24 mouse cellular contexts compared by ENCODE assay signal in the genomic region with DNA sequence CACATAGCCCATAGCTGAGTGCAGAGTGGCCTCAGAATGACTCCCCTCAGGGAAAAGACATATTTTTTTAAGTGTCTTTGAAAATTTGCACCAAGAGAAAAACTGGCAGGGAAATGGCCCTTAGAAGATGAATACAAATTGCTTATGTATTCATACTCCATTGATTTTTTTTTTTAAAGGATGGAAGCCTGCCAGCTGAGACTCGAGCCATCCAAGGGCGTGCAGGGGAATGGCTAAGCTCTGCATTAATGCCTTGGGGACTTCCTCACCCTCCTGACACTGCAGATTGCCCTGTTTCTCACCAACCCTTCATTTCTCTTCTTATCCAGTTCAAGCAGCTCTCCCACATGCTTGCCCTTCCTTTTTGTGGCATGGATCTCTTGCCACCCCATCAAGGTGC.
DNase-seq lines count a peak whose midpoint lies in the region; ATAC-seq lines count a peak whose summit lies in the region.
"Had no signal": no experiment of that assay in that cellular context is flagged by ENCODE, and none has a peak within 500 bp of the region (broad histone marks: within the 10 kb centered on the region; RNA-seq: fewer than 3 reads in every experiment).

No protein-coding gene starts in this region.

- no peak overlapping the region for H3K9ac ChIP-seq in embryonic facial prominence, embryonic 14.5 days (ENCODE audit: low read depth, low read length)
- H3K9ac ChIP-seq in hindbrain, embryonic 16.5 days (ENCODE audit: low read depth, low read length) = no peak overlapping the region
- H3K9ac ChIP-seq in hindbrain, embryonic 14.5 days = no peak overlapping the region
- H3K9ac ChIP-seq in midbrain, embryonic 14.5 days (replicated peaks; ENCODE audit: low read length) = no peak overlapping the region
- H3K9ac ChIP-seq in midbrain, embryonic 16.5 days (ENCODE audit: low read depth, low read length) = no peak overlapping the region
- H3K9ac ChIP-seq in neural tube, embryonic 15.5 days (replicated peaks) = no peak overlapping the region
- H3K9ac ChIP-seq: embryonic facial prominence, embryonic 15.5 days had no signal

- no peak overlapping the region for H3K27ac ChIP-seq in embryonic facial prominence, embryonic 14.5 days (replicated peaks; ENCODE audit: low read depth, low read length)
- no peak overlapping the region for H3K27ac ChIP-seq in embryonic facial prominence, embryonic 10.5 days (replicated peaks)
- H3K27ac ChIP-seq in hindbrain, embryonic 16.5 days (ENCODE audit: low read depth, low read length) = no peak overlapping the region
- no peak overlapping the region for H3K27ac ChIP-seq in hindbrain, embryonic 14.5 days
- H3K27ac ChIP-seq in midbrain, embryonic 14.5 days (replicated peaks; ENCODE audit: low read depth, low read length) = no peak overlapping the region
- no peak overlapping the region for H3K27ac ChIP-seq in midbrain, embryonic 16.5 days (ENCODE audit: low read length)
- H3K27ac ChIP-seq in neural tube, embryonic 15.5 days (replicated peaks) = 0 out of 2 replicates have a peak overlapping the region, but pooled peaks have one; percentile 4
- H3K27ac ChIP-seq: embryonic facial prominence, embryonic 15.5 days; forebrain, embryonic 10.5 days; heart, embryonic 10.5 days had no signal

- no peak overlapping the region for H3K4me3 ChIP-seq in embryonic facial prominence, embryonic 14.5 days (ENCODE audit: low read depth, low read length)
- no peak overlapping the region for H3K4me3 ChIP-seq in embryonic facial prominence, embryonic 10.5 days
- H3K4me3 ChIP-seq in hindbrain, embryonic 16.5 days (ENCODE audit: low read length) = no peak overlapping the region
- no peak overlapping the region for H3K4me3 ChIP-seq in hindbrain, embryonic 14.5 days (replicated peaks; ENCODE audit: low read length)
- no peak overlapping the region for H3K4me3 ChIP-seq in midbrain, embryonic 14.5 days (replicated peaks; ENCODE audit: low read depth, low read length)
- no peak overlapping the region for H3K4me3 ChIP-seq in midbrain, embryonic 16.5 days (ENCODE audit: low read depth, low read length)
- no peak overlapping the region for H3K4me3 ChIP-seq in neural tube, embryonic 15.5 days (replicated peaks)
- H3K4me3 ChIP-seq: embryonic facial prominence, embryonic 15.5 days; erythroblast, embryonic 14.5 days; forebrain, embryonic 10.5 days; heart, embryonic 10.5 days had no signal

- H3K36me3 ChIP-seq in embryonic facial prominence, embryonic 14.5 days (ENCODE audit: control insufficient read depth, insufficient read depth, low read length) = no peaks in the 10 kb centered on the region
- no peaks in the 10 kb centered on the region for H3K36me3 ChIP-seq in embryonic facial prominence, embryonic 10.5 days (replicated peaks)
- H3K36me3 ChIP-seq in hindbrain, embryonic 16.5 days (ENCODE audit: control insufficient read depth, insufficient read depth, low read length) = no peaks in the 10 kb centered on the region
- no peaks in the 10 kb centered on the region for H3K36me3 ChIP-seq in hindbrain, embryonic 14.5 days (replicated peaks; ENCODE audit: control insufficient read depth, insufficient read depth)
- H3K36me3 ChIP-seq in midbrain, embryonic 14.5 days (ENCODE audit: control insufficient read depth, insufficient read depth, low read length) = no peaks in the 10 kb centered on the region
- H3K36me3 ChIP-seq in midbrain, embryonic 16.5 days (ENCODE audit: control insufficient read depth, insufficient read depth, low read length) = no peaks in the 10 kb centered on the region
- H3K36me3 ChIP-seq in neural tube, embryonic 15.5 days = no peaks in the 10 kb centered on the region
- H3K36me3 ChIP-seq: embryonic facial prominence, embryonic 15.5 days; forebrain, embryonic 10.5 days; G1E; heart, embryonic 10.5 days had no signal

- no peaks in the 10 kb centered on the region for H3K27me3 ChIP-seq in embryonic facial prominence, embryonic 14.5 days (replicated peaks; ENCODE audit: control insufficient read depth, insufficient read depth, low read length)
- no peaks in the 10 kb centered on the region for H3K27me3 ChIP-seq in embryonic facial prominence, embryonic 10.5 days (replicated peaks; ENCODE audit: low read depth, poor library complexity, severe bottlenecking)
- H3K27me3 ChIP-seq in hindbrain, embryonic 16.5 days (replicated peaks; ENCODE audit: control insufficient read depth, insufficient read depth, low read length) = no peaks in the 10 kb centered on the region
- H3K27me3 ChIP-seq in hindbrain, embryonic 14.5 days (ENCODE audit: control insufficient read depth, insufficient read depth, low read length) = no peaks in the 10 kb centered on the region
- H3K27me3 ChIP-seq in midbrain, embryonic 14.5 days (ENCODE audit: control insufficient read depth, insufficient read depth, low read length) = no peaks in the 10 kb centered on the region
- H3K27me3 ChIP-seq in midbrain, embryonic 16.5 days (ENCODE audit: control insufficient read depth, insufficient read depth, low read depth, low read length) = no peaks in the 10 kb centered on the region
- H3K27me3 ChIP-seq in neural tube, embryonic 15.5 days (replicated peaks) = no peaks in the 10 kb centered on the region
- H3K27me3 ChIP-seq: embryonic facial prominence, embryonic 15.5 days had no signal

- no peaks in the 10 kb centered on the region for H3K9me3 ChIP-seq in embryonic facial prominence, embryonic 14.5 days (ENCODE audit: control insufficient read depth, low read length)
- peaks cover 3% of the 10 kb centered on the region; the same call in 1 of the 2 replicates for H3K9me3 ChIP-seq in embryonic facial prominence, embryonic 10.5 days
- H3K9me3 ChIP-seq in hindbrain, embryonic 16.5 days (ENCODE audit: control insufficient read depth, low read length) = no peaks in the 10 kb centered on the region
- H3K9me3 ChIP-seq in hindbrain, embryonic 14.5 days (ENCODE audit: control insufficient read depth, low read length) = no peaks in the 10 kb centered on the region
- H3K9me3 ChIP-seq in midbrain, embryonic 14.5 days (ENCODE audit: control insufficient read depth, low read length) = no peaks in the 10 kb centered on the region
- no peaks in the 10 kb centered on the region for H3K9me3 ChIP-seq in midbrain, embryonic 16.5 days (replicated peaks; ENCODE audit: control insufficient read depth, low read length, poor library complexity, severe bottlenecking)
- no peaks in the 10 kb centered on the region for H3K9me3 ChIP-seq in neural tube, embryonic 15.5 days (replicated peaks)
- H3K9me3 ChIP-seq: embryonic facial prominence, embryonic 15.5 days; G1E; heart, embryonic 10.5 days had no signal

- H3K4me2 ChIP-seq in embryonic facial prominence, embryonic 14.5 days (ENCODE audit: low read depth, low read length) = no peak overlapping the region
- no peak overlapping the region for H3K4me2 ChIP-seq in hindbrain, embryonic 16.5 days (ENCODE audit: low read length)
- no peak overlapping the region for H3K4me2 ChIP-seq in hindbrain, embryonic 14.5 days (replicated peaks)
- H3K4me2 ChIP-seq in midbrain, embryonic 14.5 days (ENCODE audit: low read length) = no peak overlapping the region
- no peak overlapping the region for H3K4me2 ChIP-seq in midbrain, embryonic 16.5 days (ENCODE audit: low read length)
- H3K4me2 ChIP-seq in neural tube, embryonic 15.5 days = no peak overlapping the region
- H3K4me2 ChIP-seq: embryonic facial prominence, embryonic 15.5 days had no signal

- peak; percentile 16 for DNase-seq in embryonic facial prominence, embryonic 14.5 days (ENCODE audit: low spot score)
- no peak for DNase-seq in embryonic facial prominence, embryonic 10.5 days (ENCODE audit: low spot score)
- DNase-seq in hindbrain, embryonic 14.5 days (ENCODE audit: low spot score) = no peak
- DNase-seq in midbrain, embryonic 14.5 days = peak; percentile 51
- DNase-seq: adrenal gland, postnatal 10 days; B cell, adult 2 months; cerebellum, adult 18-20 months; cerebellum, adult 9-11 months; cerebellum, postnatal 36 days; gastrocnemius, postnatal 10 days; heart, adult 18-20 months; heart, postnatal 10 days; heart, postnatal 4 days had no signal

- WGBS in embryonic facial prominence, embryonic 14.5 days = 29% methylated on average over 2 of the region's 2 CpGs
- 85% methylated on average over 2 of the region's 2 CpGs for WGBS in embryonic facial prominence, embryonic 10.5 days
- WGBS in hindbrain, embryonic 16.5 days = 25% methylated on average over 2 of the region's 2 CpGs
- WGBS in hindbrain, embryonic 14.5 days = 32% methylated on average over 2 of the region's 2 CpGs
- WGBS in midbrain, embryonic 14.5 days = 15% methylated on average over 2 of the region's 2 CpGs
- WGBS in midbrain, embryonic 16.5 days = 19% methylated on average over 2 of the region's 2 CpGs
- WGBS in neural tube, embryonic 15.5 days = 30% methylated on average over 2 of the region's 2 CpGs

- no peak for ATAC-seq in embryonic facial prominence, embryonic 14.5 days (ENCODE audit: low read depth)
- 0 out of 2 replicates have a peak, but pooled peaks have one; percentile 50 for ATAC-seq in hindbrain, embryonic 16.5 days
- no peak for ATAC-seq in hindbrain, embryonic 14.5 days (ENCODE audit: low FRiP score)
- ATAC-seq in midbrain, embryonic 14.5 days (ENCODE audit: low FRiP score, low TSS enrichment) = no peak
- ATAC-seq in midbrain, embryonic 16.5 days = no peak
- no peak for ATAC-seq in neural tube, embryonic 15.5 days (ENCODE audit: low FRiP score)
- ATAC-seq: CD4-positive, CD25-positive, alpha-beta regulatory T cell, adult 4 months; forebrain, embryonic 14.5 days; inflammation-experienced regulatory T-cells, adult 6 months had no signal

- no peaks in the 10 kb centered on the region for H3K4me1 ChIP-seq in embryonic facial prominence, embryonic 14.5 days (ENCODE audit: control insufficient read depth, insufficient read depth, low read length)
- no peaks in the 10 kb centered on the region for H3K4me1 ChIP-seq in embryonic facial prominence, embryonic 10.5 days
- H3K4me1 ChIP-seq in hindbrain, embryonic 16.5 days (ENCODE audit: control insufficient read depth, insufficient read depth, low read depth, low read length) = no peaks in the 10 kb centered on the region
- H3K4me1 ChIP-seq in hindbrain, embryonic 14.5 days (replicated peaks; ENCODE audit: control insufficient read depth, insufficient read depth, low read length) = peaks cover 3% of the 10 kb centered on the region; the same call in 1 of the 2 replicates
- H3K4me1 ChIP-seq in midbrain, embryonic 14.5 days (ENCODE audit: control insufficient read depth, insufficient read depth, low read length) = no peaks in the 10 kb centered on the region
- H3K4me1 ChIP-seq in midbrain, embryonic 16.5 days (ENCODE audit: control insufficient read depth, insufficient read depth, low read length) = no peaks in the 10 kb centered on the region; the same call in 1 of the 2 replicates
- H3K4me1 ChIP-seq in neural tube, embryonic 15.5 days = 0 out of 2 replicates have a peak, but pooled peaks cover 7% of the 10 kb centered on the region
- H3K4me1 ChIP-seq: embryonic facial prominence, embryonic 15.5 days; forebrain, embryonic 10.5 days; heart, embryonic 10.5 days had no signal

Comparison
In these comparisons a context has a peak if more than half of its experiments do, and no peak if none do; other contexts are left out.
1. DNase-seq: peak in embryonic facial prominence, embryonic 14.5 days (single experiment) and midbrain, embryonic 14.5 days (single experiment); none in embryonic facial prominence, embryonic 10.5 days (single experiment) and hindbrain, embryonic 14.5 days (single experiment).